Mouse (Mus musculus) left cerebral cortex, adult 11 months (tissue): ENCODE measurements around the gene Cep72.
A peak's percentile ranks its signal among the peaks of the same experiment; 100 is the strongest.
"Not testable (repeated sequence)": the region's sequence is repeated elsewhere in the genome, so short reads cannot be mapped to it uniquely, and the experiment has no call there.

Source experiments
- DNase-seq: peaks from one replicate; pipeline ENCODE4 v3.0.0; 2022; ENCODE audit warnings: low spot score

The Cep72 gene

DNA sequence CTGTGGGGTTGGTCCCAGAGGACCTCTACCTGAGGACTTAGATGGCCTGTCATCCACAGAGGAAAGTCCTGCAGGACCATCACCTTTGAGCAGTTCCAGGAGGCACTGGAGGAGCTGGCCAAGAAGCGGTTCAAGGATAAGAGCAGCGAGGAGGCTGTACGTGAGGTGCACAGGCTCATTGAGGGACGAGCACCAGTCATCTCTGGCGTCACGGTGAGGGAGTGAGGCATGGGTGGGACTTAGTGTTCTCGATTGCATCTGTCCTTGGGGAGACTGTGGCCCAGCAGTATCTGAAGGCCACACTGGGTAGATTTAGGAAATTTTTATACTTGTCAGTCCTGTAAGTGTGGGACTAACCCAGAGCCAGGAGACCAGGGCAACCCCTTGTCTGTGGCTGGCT lies 31.4 kb downstream of the Cep72 start:
- no peak for DNase-seq

GRCm38 (mm10) chr13:74029013-74029412 lies 33.1 kb downstream of the Cep72 start:
- no peak for DNase-seq

DNA sequence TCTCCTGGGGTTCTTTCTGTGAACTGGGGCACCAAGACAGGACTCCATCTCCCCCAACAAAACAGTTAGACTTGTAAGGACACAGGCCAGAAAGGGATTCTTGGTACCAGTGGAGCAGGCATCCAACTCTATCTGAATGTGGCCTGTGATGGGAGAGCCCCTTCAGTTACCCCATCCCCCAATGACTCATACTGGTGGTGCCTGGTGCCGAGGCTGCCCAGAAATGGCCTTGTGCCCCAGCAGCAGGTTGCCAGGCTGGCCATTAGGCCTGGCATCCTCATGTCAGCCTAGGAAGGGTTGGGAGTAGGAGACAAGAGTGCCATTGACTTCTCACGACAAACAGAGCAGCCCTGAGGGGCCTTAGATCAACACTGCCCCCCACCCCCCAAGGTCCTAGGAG lies 34.0 kb downstream of the Cep72 start:
- DNase-seq, result peak; percentile 60

DNA sequence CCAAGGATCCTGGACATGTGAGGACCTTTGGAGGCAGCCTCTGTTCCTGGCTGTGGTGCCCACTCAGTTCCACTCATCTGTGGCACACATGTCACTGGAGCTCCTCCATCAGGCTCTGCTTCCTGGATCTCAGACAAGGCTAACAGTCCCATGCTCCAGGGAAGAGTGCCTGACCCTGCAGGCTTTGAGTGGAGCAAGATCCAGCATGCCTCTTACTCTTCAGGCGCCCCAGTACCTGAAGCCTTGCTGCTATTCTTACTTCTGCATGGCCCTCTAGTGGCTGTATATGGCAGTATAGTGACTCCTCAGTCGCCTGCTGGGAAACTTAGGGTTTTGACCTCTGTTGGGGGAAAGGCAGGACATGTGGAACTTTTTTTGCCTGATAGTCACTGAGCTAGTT lies 35.9 kb downstream of the Cep72 start:
- DNase-seq, result no peak

DNA sequence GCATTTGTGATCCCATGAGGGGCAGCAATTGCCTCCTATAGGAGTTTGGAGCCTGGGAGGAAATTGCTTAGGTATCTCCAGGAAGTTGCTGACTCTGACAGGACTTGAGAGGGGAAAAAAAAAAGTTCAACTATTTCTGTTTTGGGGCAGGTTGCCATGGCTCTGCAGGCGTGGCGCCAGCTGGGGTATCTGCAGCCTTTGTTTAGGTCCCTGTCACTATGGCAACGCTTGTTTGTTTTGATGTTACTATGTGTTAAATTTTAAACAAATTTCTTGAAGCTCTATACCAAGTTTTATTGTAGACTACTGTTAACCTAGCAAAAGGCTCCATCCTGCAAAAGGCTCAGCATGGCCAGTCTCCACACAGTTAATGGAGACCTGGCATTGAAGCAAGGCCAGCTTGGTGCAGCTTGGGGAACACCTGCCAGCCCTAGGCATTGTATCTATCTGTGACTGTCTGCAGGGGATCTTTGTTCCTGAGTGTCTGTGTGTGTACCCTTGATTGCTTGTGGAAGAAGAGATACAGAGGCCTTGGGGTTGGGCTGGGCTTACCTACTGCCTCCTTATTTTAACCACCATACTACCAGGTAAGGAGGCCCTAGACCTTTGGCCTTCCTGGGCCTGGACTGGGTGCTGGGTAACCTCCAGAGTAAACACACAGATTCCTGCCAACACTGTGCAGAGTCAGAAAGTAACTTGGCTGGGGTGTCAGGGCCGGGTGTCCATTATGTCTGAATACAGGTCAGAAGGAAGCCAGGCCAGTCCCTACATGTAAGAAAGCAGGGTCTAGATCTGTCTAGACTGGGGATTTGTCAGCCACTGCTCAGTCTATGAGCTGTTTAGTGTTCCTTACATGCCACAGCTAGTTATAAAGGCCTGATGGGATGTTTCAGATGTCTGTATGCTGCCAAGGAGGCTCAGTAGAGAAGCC lies 36.7 kb downstream of the Cep72 start:
- no peak for DNase-seq

GRCm38 (mm10) chr13:74019006-74019405 lies 43.1 kb downstream of the Cep72 start:
- not testable (repeated sequence) for DNase-seq

DNA sequence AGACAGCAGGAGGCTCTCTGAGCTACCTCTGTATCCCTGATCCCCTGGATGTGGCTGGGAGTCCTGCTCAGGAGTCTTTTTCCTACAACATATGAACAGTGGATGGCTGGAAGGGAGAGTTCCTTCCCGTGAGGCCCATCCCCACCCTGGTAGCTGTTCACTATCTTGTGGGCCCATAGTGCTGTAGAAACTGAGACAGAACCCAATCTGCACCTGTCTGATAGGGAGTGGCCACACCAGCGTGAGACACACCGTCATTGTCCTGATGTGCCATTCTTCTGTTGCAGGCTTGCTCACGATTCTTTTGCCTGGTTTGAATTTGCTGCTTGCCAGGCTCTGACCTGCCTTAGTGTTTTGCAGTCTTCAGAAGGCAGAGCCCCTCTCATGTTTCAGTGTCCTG lies 44.7 kb downstream of the Cep72 start:
- no peak for DNase-seq

DNA sequence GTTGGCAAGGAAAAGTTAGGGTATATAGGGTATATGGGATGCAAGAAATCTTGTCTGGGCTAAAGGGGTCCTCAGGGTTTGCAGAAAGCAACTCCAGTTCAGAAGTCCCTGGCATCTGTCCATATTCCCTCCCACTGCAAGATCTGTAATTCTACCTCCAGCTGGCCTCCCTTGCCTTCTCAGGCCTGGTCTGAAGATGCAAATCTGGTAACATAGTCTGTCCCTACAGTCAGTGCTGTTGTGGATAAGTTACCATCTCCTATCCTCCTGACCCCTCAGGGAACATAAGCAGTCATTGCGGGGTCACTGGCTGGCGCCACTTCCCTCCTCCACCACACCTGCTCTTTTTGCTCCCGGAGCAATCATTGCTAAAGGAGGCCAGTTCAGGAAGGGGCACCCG lies 46.2 kb downstream of the Cep72 start:
- DNase-seq, result no peak

- DNase-seq, result peak; percentile 48
Observed at GRCm38 (mm10) chr13:74010678-74011077, 51.4 kb downstream of the Cep72 start.

- DNase-seq, result peak; percentile 78
Observed at GRCm38 (mm10) chr13:74009791-74010614, 52.1 kb downstream of the Cep72 start.

DNA sequence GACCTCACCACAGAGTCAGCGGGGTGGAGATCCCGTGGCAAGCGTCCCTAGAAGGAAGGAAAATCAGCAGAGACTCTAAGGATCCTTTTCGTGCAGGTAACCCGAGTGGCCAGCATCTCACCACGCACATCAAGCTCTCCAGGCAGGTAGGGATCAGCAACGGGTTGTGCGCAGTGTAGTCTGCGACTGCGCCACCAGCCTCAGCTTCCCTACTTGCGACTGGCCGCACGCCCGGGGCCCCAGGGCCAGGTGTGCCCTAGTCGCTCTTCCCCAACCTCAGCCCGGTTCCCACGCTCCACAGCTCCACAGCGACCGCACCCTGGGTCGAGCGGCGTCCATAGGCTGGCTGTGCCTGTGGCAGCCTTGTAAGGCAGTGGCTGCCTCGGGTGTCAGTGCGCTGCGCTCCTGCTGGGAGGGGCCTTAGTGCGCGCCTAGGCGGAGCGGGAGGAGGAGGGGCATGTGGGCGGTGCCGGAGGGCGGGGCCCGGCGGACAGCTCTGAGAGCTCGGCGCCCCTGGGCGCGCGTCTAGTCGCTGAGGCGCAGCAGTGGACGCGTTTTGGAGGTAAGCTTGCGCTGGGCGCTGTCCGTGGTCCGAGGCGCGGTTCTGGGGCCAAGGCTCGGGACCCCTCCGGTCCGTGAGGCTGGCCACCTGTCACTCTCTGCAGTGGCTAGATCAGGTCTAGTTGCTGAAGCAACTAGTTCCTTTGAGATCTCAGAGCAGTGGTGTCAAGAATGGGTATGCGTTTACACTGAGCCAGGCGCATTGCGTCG lies 53.0 kb downstream of the Cep72 start, which contains the start of gene Tppp:
Gene Tppp, plus strand, starts transcription at position 460 of the 771 bp plus-strand sequence.
- DNase-seq, result peak; percentile 91

DNA sequence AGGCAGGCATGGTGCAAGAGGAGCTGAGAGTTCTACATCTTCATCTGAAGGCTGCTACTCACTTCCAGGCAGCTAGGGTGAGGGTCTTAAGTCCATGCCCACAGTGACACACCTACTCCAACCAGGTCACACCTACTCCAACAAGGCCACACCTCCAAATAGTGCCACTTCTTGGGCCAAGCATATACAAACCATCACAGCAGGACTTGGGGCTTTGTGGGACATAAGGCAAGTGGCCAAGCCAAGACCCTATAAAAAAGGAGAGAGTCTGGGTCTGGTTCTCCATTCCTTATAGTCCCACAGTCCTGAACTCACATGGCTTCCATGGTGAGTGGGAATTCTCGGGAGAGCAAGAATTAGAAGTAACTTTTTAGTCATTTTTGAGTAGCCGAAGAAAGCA lies 53.9 kb downstream of the Cep72 start:
- DNase-seq, result not testable (repeated sequence)

DNA sequence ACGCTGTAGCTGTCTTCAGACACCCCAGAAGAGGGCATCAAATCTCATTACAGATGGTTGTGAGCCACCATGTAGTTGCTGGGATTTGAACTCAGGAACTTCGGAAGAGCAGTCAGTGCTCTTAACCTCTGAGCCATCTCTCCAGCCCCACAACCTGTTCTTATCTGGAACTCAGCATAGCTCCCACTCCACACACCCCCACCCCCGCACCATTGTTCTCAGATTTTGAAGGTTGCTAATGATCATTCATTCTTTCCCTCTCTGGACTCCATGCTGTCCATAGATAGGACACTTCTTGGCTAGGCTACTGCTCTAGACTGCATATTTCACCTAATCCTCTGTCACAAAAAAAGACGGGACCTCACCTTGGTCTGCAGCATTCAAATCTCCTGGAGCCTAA lies 55.2 kb downstream of the Cep72 start:
- DNase-seq, result not testable (repeated sequence)

DNA sequence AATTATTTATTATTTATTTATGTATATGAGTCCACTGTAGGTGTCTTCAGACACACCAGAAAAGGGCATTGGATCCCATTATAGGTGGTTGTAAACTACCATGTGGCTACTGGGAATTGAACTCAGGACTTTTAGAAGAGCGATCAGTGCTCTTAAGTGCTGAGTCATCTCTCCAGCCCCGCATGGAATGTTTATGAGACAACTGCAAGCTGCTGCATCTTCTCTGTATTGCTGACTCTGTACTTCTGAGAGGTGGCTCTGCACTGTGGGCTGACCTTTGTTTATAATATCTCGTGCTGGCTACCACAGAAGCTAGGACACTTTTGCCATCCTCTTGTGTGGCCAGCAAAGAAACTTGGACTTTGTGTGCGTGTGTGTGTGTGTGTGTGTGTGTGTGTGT lies 60.6 kb downstream of the Cep72 start:
- DNase-seq, result no peak

DNA sequence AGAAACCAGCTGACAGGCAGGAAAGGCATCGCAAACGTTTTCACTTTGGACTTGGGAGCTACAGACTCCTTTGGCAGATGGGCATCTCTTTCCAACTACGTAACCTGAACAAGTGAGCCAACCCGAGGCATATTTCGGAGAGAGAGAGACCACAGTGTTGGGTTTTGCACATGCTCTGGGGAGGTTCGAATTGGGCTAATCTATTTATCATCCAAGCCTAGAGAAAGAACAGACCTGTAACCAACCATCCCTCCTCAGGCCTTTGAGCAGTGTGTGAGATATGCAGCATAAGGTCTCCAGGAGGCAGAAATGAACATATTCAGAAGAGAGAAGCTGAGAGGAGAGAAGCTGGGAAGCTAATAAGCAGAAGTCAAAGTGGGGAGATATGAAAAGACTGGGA lies 61.1 kb downstream of the Cep72 start:
- no peak for DNase-seq

GRCm38 (mm10) chr13:74000519-74000918 lies 61.6 kb downstream of the Cep72 start:
- no peak for DNase-seq

DNA sequence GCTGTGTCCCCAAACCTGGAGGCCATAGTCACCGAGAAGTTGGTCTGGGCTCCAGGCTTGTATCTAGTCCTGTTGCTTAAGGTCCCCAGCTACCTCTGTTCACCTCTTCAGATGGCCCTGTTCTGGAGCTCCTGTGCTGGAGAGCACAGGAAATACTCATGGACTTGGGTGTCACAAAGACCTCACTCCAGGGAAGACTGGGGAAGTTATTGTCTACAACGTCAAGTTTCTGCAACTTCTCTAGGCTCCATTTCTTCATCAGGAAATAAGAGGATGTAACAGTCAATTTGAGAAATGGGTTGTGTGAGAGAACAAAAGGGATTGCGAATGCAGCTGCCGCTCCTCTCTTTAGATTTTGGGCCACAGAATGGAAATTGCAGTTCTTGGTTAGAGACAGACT lies 65.6 kb downstream of the Cep72 start:
- DNase-seq, result no peak

- DNase-seq, result no peak
Observed at GRCm38 (mm10) chr13:73991267-73991666, 70.8 kb downstream of the Cep72 start.

DNA sequence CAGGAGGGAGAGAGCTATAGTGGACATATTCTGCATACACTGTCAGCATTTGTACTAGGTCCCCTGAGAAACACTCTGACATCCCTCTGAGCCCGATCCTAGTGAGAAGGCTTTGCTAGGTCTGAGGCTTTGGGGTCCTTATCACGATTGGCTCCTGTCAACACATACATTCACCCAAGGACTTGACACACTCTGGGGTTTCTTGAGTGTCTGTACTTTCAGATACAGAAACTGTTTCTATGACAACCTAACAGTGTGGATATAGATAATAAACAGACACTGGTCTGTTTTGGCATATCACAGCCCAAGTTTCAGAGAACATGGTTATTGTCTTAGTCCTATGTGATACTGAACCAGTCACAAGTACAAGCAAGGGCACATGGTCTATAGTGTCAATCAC lies 71.3 kb downstream of the Cep72 start:
- DNase-seq, result no peak

- no peak for DNase-seq
Observed at GRCm38 (mm10) chr13:73990325-73990724, 71.8 kb downstream of the Cep72 start.
